Mouse (Mus musculus) mouse embryonic stem cell (cell line): ENCODE measurements at regions not wholly inside any gene's neighbourhood (a gene's known extent, or its start where the extent isn't known, plus 50 kb on each side); places are given as distances from the start of the nearest gene placed in this dataset.

Experiments
- in situ Hi-C, 2 experiments: fragments of 300-500 bp; cut with MboI; formaldehyde crosslinking; loops; 1 replicate in 1 of 2; 3 replicates in 1 of 2; pipeline ENCODE4 v1.14.3; 2019 to 2020; ENCODE audit warnings: low sequenced_read_pairs in 2 of 2, low pct_unique_long_range_greater_than_20kb in 1 of 2, mixed read lengths in 1 of 2; ENCODE audit not compliant: unreplicated experiment in 1 of 2

DNA sequence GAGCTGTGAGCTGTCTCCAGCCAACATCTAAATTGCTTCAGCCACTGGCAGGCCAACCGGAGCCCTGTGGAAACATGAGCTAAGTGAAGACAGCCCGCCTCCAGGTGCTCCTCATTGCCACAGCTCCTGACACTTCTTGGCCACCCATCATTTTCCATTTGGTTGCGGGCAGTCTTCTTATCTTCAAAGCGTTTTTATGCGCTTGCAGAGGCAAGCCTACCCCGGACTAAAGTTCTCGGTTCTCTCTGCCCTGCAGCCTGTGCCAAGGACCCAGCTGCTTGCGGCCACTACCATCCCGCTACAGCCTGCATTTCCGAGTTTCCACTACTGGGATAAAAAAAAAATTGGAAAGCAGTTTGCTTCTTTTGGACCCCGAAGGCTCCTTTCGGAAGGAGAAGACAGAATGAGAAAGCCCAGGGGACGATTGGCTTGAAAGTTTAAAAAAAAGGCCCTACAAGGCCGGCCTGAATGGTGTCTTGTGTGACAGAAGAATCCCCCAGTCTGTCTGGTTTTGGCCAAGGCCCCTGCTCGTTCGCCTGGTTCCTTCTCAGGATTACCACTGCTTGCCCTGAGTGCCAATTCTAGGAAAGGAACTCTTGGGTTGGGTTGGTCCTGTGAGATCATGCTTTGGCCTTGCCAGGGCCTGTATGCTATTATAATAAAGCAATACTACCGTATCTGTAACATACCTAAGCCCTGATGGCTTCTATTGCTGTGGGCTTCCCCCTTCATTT lies 124.6 kb upstream of the Meis1 start:
- in situ Hi-C loops, result no loop called here

GRCm38 (mm10) chr11:19144506-19144905 lies 125.7 kb upstream of the Meis1 start:
- in situ Hi-C loops, result no loop called here

DNA sequence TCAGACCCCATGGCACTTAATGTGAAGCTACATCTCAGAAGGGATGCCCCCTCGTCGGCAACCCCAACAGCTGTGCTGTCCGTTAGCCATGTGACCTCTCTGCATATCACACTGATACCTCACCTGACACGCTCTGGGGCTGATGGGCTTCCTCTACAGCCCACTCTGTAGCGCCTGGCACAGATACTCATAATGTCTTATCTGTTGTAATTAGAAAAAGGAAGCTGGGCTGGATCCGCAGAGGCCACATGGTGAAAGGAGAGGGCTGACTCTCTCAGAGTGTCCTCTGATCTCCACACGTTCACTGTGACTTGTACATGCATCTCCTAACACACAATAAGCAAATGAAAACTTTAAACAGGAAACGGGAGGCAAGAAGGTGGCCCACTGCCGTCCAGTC lies 126.5 kb upstream of the Meis1 start:
- in situ Hi-C loops, result no loop called here

DNA sequence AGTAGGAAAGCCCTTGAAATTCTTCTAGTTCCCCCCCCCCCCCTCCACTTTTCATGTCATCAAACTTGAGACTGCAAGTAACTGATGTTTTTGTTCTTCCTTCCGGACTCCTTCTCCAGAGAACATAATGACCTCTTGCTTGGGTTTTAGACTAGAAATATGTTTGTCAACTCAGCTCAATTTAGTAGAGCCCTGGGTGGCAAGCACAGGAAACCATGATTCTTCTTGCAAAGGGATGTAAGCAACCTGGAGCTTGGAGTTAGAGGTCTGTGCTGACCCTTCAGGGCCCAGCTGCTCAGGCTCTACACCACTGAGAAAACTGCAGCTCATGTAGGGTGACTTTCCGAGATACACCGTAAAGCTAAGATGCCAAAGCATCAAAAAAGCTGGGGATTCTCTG lies 127.2 kb upstream of the Meis1 start:
- in situ Hi-C loops, result no loop called here

GRCm38 (mm10) chr11:19151026-19151425 lies 132.2 kb upstream of the Meis1 start:
- in situ Hi-C loops, result no loop called here

DNA sequence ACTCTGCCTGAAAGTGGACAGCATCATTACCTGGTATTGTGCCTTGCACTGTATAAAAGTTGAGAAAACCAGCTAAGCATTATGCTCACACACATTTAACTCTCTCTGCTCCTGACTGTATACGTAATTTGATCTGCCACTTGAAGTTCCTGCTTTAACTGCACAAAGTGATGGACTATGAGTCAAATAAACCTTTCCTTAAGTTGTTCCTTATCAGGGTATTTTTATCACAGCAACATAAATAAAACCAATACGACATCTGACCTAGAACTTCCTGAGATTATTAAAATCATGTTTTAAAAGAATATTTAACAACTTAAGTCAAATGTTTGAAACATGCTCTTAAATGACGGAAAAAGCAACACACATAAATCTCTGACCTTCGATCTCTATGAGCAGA lies 134.9 kb upstream of the Meis1 start:
- in situ Hi-C loops, result no loop called here

- in situ Hi-C loops, result no loop called here
These were observed 136.2 kb upstream of the Meis1 start for GRCm38 (mm10) chr11:19154813-19155616.

- in situ Hi-C loops, result no loop called here
These were observed 136.8 kb upstream of the Meis1 start for GRCm38 (mm10) chr11:19155617-19155983.

DNA sequence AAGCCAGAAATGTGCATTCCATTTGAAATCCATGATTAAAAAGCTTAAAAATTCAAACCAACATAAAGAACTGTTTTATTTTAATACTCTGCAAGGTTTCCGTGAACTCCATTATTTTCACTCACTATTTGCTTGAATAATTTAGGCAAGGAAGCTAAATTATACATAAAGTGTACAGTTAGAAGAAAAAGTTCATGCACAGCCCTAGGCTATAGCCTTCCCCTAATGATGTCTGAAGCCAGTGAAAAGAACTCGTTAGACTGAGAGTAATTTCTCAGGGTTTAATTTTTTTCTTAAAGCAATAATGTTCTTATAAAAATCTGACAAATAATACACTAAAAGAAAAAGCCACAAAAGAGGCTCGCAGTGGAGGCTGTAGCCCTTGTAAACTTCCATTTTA lies 141.4 kb upstream of the Meis1 start:
- in situ Hi-C loops, result no loop called here

- in situ Hi-C loops, result no loop called here
These were observed 141.9 kb upstream of the Meis1 start for GRCm38 (mm10) chr11:19160669-19161068.

- in situ Hi-C loops, result no loop called here
These were observed 152.2 kb upstream of the Meis1 start for GRCm38 (mm10) chr11:19170938-19171337.

DNA sequence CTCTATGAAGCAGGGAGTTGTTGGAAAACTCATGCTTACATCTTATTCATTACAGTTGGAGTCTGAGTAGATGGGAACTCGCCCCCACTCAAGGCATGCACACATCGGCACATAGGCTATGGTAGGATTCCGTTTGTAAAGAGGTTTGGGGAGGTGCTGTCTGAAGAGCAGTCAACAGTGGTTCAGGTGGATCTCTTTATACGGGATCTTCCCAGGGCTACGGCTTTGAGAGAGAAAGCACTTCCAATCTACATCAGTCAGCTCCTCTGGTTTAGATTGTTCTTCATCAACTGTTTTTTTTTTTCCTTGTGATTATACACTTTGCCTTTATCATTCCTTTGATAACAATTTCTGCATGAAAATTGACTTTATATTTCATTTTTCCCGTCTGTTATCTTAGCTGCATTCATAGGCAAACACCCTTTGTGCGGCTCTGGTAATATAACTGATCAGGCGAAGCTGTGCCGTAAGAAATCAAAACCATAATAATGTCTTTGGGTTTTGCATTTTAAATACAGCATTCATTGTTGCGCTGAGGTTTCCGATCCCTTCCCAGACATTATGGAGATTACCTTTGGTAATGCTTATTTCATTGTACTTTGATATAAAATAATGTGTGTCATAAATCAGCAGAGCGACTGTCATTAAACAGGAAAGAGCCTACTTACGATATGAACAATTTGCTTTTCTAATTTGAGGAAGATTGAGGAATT lies 155.7 kb upstream of the Meis1 start:
- in situ Hi-C loops, result no loop called here

DNA sequence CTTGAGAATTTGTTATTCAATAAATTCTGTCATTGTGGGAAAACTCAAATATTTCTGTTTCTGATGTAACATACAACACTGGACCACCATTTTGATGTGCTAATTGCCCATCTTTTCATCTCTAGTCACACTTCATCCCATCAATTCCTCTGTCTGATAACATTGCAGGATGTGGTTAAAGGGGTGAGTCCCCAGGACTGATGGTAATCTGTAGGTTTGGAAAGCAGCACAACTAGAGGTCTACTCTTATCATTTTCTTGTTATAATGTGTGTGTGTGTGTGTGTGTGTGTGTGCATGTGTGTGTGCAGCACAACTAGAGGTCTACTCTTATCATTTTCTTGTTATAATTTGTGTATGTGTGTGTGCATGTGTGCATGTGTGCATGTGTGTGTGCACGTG lies 160.5 kb upstream of the Meis1 start:
- in situ Hi-C loops, result no loop called here

DNA sequence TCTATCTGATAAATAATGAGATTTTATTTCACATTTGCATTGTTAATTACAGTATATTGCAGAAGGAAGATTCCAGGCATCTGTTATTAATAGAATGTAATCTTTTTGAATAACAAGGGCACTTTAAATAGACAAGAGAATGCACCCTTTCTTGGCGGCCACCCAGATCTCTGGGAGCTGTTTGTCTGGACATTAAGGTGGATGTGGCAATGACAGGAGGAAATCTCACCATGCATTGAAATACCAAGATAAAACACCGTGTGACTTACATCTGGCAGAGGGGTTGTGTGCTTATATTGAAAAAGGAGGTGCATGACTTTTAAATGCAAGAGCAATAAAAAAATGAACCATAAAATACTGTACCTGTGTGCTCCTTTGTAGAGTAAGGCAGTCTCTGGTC lies 171.0 kb upstream of the Meis1 start:
- in situ Hi-C loops, result no loop called here

DNA sequence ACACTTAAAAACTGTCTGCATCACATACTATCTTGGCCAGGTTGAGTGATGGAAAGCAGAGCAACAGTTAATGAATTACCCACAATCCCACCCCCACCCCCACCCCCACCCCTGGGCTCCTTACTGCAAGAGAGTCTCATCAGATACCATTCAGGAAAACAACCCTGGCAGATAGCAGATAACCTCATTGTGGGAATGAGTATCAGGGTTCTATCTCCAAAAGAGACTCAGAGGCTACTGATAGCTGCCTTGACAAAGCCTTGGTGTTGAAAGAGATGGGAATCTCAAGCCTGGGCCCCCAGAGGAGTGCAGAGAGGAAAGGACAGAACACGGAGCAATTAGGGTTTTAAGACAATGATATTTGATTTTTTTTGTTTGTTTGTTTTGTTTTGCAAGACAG lies 175.7 kb upstream of the Meis1 start:
- in situ Hi-C loops, result no loop called here

DNA sequence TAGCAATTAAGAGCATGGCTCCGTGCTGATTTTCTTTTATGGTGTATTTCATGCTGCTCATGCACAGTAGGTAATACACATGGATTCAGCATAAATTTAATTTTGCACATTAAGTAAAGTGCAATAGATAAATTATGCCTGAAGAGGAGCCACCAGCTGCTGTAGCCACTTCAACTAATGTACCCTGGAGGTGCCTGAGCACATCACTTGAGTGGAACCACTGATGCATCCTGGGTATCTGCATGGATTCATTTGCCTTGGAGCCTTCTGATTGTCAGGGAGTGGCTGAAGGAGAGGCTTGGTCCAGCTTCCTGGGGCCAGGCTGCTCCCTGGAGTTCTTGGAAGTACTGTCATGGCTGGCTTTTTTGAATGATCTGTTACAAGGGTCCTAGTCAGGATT lies 179.0 kb upstream of the Meis1 start:
- in situ Hi-C loops, result no loop called here

- in situ Hi-C loops, result no loop called here
These were observed 184.1 kb upstream of the Meis1 start for GRCm38 (mm10) chr11:19202602-19203517.

- in situ Hi-C loops, result no loop called here
These were observed 184.7 kb upstream of the Meis1 start for GRCm38 (mm10) chr11:19203518-19203900.

DNA sequence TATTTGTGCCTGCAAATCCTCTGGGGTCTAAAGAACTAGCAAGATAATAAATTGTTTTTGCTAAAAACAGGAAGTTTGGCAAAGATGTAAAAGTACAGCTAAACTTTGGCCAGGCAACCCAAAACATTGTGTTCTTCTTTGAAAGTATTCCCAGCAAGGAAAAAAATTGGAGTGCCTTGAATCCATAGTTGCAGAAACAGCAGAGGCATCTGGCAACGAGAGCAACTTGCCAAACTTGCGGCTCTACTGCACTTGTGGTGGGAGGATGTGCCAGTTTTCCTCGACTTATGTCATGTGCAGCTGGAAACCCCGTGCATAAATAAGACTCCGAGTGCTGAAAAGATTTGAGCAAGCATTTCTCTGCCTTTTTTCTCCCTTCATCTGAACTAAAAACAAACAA lies 185.2 kb upstream of the Meis1 start:
- in situ Hi-C loops, result no loop called here
